Mouse (Mus musculus): ENCODE measurements around the gene Gm13889.

GRCm38 (mm10) chr2:93955886-93956285 is 1.1 kb downstream of the Gm13889 start:
- no peak for TF ChIP-seq CTCF (IDR thresholded peaks at IDR 0.05; ENCODE audit: low read depth)
- TF ChIP-seq EP300 (IDR thresholded peaks at IDR 0.05; ENCODE audit: low read depth) = no peak

All from liver, postnatal 0 days (tissue).